Mouse (Mus musculus) hematopoietic stem cell, adult 5-6 weeks (primary cell): ENCODE data around the gene Zgrf1. TPM values are rescaled to one million over a fixed set of nuclear protein-coding genes. Genes with fewer than 3 reads are reported as not detected.

Source experiments
- ATAC-seq, 2 experiments: fragments of 125-278 bp in 1 of 2; replicated peaks in 1 of 2; 2 replicates each; pipeline ENCODE4 v1.8.0; 2016 to 2017; ENCODE audit warnings: inconsistent platforms in 2 of 2, mild to moderate bottlenecking in 2 of 2, moderate number of reproducible peaks in 2 of 2, low read depth in 1 of 2, moderate TSS enrichment in 1 of 2; ENCODE audit not compliant: low FRiP score in 2 of 2, poor library complexity in 2 of 2, severe bottlenecking in 2 of 2, insufficient read depth in 1 of 2, low TSS enrichment in 1 of 2
- total RNA-seq: library from RNA; stranded (forward); fragments of 172-1452, 232-1000 nt; gene quantifications from 2 replicates; pipeline ENCODE4 v1.2.3, GENCODE M21; 2017

Gene Zgrf1
- total RNA-seq = 25.0 and 29.9 TPM in 2 replicates

- ATAC-seq = peak; percentile 99
Observed at GRCm38 (mm10) chr3:127552973-127553719, at the start of gene Zgrf1, which contains the start of gene Larp7. Gene Zgrf1, plus strand, starts transcription at chr3:127553489. Gene Larp7, minus strand, starts transcription at chr3:127553349.

- ATAC-seq = no peak
Observed at GRCm38 (mm10) chr3:127507878-127508783, 45.2 kb upstream of the Zgrf1 start.

GRCm38 (mm10) chr3:127511786-127512746 is 41.2 kb upstream of the Zgrf1 start:
- no peak for ATAC-seq

GRCm38 (mm10) chr3:127512794-127513335 is 40.4 kb upstream of the Zgrf1 start:
- no peak for ATAC-seq

- ATAC-seq = no peak
Observed at GRCm38 (mm10) chr3:127513699-127514098, 39.6 kb upstream of the Zgrf1 start.

GRCm38 (mm10) chr3:127515251-127515650 is 38.0 kb upstream of the Zgrf1 start:
- no peak for ATAC-seq

GRCm38 (mm10) chr3:127520300-127520699 is 33.0 kb upstream of the Zgrf1 start:
- no peak for ATAC-seq

GRCm38 (mm10) chr3:127521156-127521555 is 32.1 kb upstream of the Zgrf1 start:
- no peak for ATAC-seq

GRCm38 (mm10) chr3:127525188-127525819 is 28.0 kb upstream of the Zgrf1 start:
- ATAC-seq = no peak

GRCm38 (mm10) chr3:127527465-127528034 is 25.7 kb upstream of the Zgrf1 start:
- ATAC-seq = no peak

- no peak for ATAC-seq
Observed at GRCm38 (mm10) chr3:127529210-127529609, 24.1 kb upstream of the Zgrf1 start.

GRCm38 (mm10) chr3:127529824-127530223 is 23.5 kb upstream of the Zgrf1 start:
- ATAC-seq = no peak

GRCm38 (mm10) chr3:127530293-127530692 is 23.0 kb upstream of the Zgrf1 start:
- no peak for ATAC-seq

GRCm38 (mm10) chr3:127539193-127539592 is 14.1 kb upstream of the Zgrf1 start:
- ATAC-seq = no peak

- ATAC-seq = no peak
Observed at GRCm38 (mm10) chr3:127543976-127544375, 9.3 kb upstream of the Zgrf1 start.

GRCm38 (mm10) chr3:127544610-127545121 is 8.6 kb upstream of the Zgrf1 start:
- ATAC-seq = no peak
